Mouse (Mus musculus) cortical plate, adult 2 months (tissue): ENCODE data around the gene Nes.

Experiments
- CTCF ChIP-seq: fragments of 200-500 bp; IDR thresholded peaks from 2 replicates; pipeline ENCODE4 v1.5.1; 2011; ENCODE audit warnings: mild to moderate bottlenecking, control low read depth, low read length; ENCODE audit not compliant: insufficient read depth; ENCODE audit errors: extremely low read depth
- POLR2A ChIP-seq: fragments of 200-500 bp; IDR thresholded peaks from 2 replicates; pipeline ENCODE4 v1.6.1; 2011; ENCODE audit warnings: mild to moderate bottlenecking, low read length, control low read depth; ENCODE audit not compliant: insufficient read depth; ENCODE audit errors: extremely low read depth

- TF ChIP-seq CTCF (peak; percentile 59), POLR2A (no peak)
Observed at GRCm38 (mm10) chr3:87970184-87970938, 517 bp upstream of the Nes start.
